Mouse (Mus musculus) macrophage (primary cell): Measurements from ENCODE around the gene Crygs. TPM values are rescaled to one million over a fixed set of nuclear protein-coding genes. Genes with fewer than 3 reads are reported as not detected.

ENCODE experiments used
- H3K27ac ChIP-seq: fragments of 350-480 bp; formaldehyde crosslinking; 2 replicates; pipeline ENCODE4 v1.9.0; 2021
- H3K36me3 ChIP-seq: fragments of 350-480 bp; formaldehyde crosslinking; 2 replicates; pipeline ENCODE4 v1.9.0; 2021; ENCODE audit errors: inconsistent target
- H3K4me3 ChIP-seq: fragments of 350-480 bp; formaldehyde crosslinking; 2 replicates; pipeline ENCODE4 v1.9.0; 2021; ENCODE audit errors: inconsistent target
- H3K79me2 ChIP-seq: fragments of 350-480 bp; formaldehyde crosslinking; 2 replicates; pipeline ENCODE4 v1.9.0; 2021; ENCODE audit errors: inconsistent target
- WGBS: methylation state at CpG from one replicate; pipeline ENCODE4 v1.1.7; 2026; ENCODE audit warnings: inconsistent platforms; ENCODE audit not compliant: missing documents; 5-methylcytosine and 5-hydroxymethylcytosine counted together
- polyA plus RNA-seq: library from polyadenylated mRNA; stranded (reverse); fragments of 250-400 nt; gene quantifications from 3 replicates; pipeline ENCODE4 v1.2.4, GENCODE M21; 2018; ENCODE audit warnings: inconsistent platforms

The Crygs gene
- polyA plus RNA-seq, 1 experiment from 2014 or later: not detected

GRCm38 (mm10) chr16:22766738-22767211 lies 44.6 kb downstream of the Crygs start:
- 88% methylated on average over 16 of the region's 16 CpGs for WGBS
- Histone ChIP-seq H3K79me2 (no peaks in the 10 kb centered on the region), H3K27ac (no peak overlapping the region), H3K36me3 (no peaks in the 10 kb centered on the region), H3K4me3 (no peak overlapping the region)

GRCm38 (mm10) chr16:22765531-22765930 lies 45.8 kb downstream of the Crygs start:
- 96% methylated on average over 7 of the region's 7 CpGs for WGBS
- H3K4me3 ChIP-seq: no peak overlapping the region

More at GRCm38 (mm10) chr16:22765531-22765930, 45.8 kb downstream of the Crygs start:
- Histone ChIP-seq H3K36me3 (no peaks in the 10 kb centered on the region), H3K79me2 (no peaks in the 10 kb centered on the region), H3K27ac (no peak overlapping the region)

Other genes with a start within 250 kb of the Crygs start
- gene Dgkg, start 154.4 kb downstream of the Crygs start, polyA plus RNA-seq: 0.11 to 0.28 TPM (median 0.17 TPM) in 3 replicates
- 13.2 to 17.4 TPM (median 13.6 TPM) in 3 replicates for gene Tbccd1, start 46.1 kb upstream of the Crygs start, polyA plus RNA-seq
- gene Dnajb11, start 46.3 kb upstream of the Crygs start, polyA plus RNA-seq: 117 to 177 TPM (median 172 TPM) in 3 replicates
- not detected in 3 replicates for gene Ahsg, start 79.7 kb upstream of the Crygs start, polyA plus RNA-seq
- not detected in 3 replicates for gene Fetub, start 106.8 kb upstream of the Crygs start, polyA plus RNA-seq
- not detected in 3 replicates for gene Hrg, start 139.5 kb upstream of the Crygs start, polyA plus RNA-seq
- not detected in 3 replicates for gene Kng2, start 217.9 kb upstream of the Crygs start, polyA plus RNA-seq
- gene Kng1, start 246.3 kb upstream of the Crygs start, polyA plus RNA-seq: not detected in 3 replicates